Mouse (Mus musculus) 416B (cell line): ENCODE measurements at regions not wholly inside any gene's neighbourhood (a gene's known extent, or its start where the extent isn't known, plus 50 kb on each side); places are given as distances from the start of the nearest gene placed in this dataset.
A peak's percentile ranks its signal among the peaks of the same experiment; 100 is the strongest.

Experiments used
- DNase-seq: peaks from one replicate; pipeline ENCODE4 v3.0.0; 2011; ENCODE audit warnings: low read depth

DNA sequence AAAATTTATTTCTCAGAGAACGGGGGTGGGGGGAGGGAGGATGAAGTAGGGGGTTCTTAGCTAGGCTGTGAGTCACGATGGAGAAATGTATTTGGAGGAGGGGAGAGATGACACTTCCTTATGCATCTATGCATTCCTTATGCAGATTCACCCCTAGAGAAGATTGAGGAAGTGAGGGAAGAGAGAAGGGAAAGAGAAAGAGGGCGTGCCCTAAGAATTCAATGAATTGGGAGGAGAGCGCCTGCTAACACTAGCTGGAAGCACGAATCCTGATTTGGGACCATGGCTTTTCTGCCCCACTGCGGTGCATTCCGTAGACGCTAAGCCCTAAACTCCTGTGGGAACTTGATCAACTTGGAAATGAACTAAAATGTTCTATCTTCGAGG, 56.1 kb downstream of the Foxi3 start:
- DNase-seq = no peak

DNA sequence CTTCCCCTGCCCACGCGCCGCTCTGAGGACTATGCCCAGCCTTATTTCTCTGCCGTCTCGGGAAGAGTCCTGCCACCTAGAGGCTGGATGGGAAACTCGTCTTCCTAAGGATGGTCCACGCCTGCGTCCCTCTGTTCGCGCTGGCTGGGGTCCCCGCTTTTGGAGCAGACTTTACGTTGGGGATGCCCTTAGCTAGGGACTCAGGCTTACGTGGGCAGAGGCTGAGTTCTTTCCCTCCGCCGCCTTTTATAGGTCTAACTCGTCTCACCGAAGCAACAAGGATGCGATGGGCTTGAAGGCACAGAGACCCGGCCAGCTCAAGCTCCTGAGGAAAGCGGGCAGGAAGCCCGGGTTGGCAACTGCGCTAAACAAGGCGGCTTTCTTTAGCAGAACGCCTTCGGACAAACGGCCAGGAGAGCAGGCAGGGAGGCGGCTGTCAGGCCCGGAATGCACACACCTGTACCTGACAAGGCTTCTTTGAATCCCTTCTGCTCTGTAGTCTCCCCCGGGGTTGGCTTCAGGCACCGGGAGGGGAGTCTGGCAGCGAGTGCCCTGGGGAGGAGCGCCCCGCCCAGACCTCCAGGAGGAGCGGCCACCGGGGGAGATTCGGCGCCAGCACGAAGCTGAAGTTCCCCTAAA, 56.6 kb downstream of the Foxi3 start:
- DNase-seq = no peak

DNA sequence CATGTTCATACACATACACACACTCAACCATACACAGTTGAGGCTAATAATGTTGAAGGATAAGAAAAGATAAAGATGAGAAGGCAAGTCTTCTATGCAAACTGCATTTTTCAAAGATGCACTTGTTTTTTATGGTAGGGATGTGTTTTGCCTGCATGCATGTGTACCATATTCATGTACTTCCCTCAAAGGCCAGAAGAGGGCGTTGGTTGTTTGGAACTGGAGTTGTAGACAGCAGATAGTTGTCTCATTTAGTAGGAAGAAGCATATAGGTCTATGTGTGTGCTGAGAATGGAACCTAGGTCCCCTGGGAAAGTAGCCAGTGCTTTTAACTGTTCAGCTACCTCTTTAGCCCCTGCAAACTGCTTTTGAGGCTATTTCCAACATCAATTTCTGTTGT, 60.1 kb downstream of the Foxi3 start:
- no peak for DNase-seq

GRCm38 (mm10) chr6:71021353-71021752, 65.0 kb downstream of the Foxi3 start:
- DNase-seq = no peak

DNA sequence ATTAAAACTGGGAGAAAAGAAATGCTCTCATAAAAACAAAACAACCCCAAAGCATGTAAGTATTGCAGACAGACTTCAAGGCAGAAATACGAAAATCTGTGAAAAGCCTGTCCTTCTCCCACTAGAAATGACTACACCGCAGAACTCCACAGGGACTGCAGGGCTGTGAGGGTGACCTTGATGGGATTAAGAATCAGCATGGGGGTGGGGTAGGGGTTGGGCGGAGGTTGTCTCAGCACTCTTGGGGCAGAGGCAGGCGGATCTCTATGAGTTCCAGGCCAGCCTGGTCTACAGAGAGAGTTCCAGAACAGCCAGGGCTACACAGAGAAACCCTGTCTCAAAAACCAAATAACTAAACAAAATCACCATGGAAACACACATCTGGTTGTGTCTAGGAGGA, 69.1 kb downstream of the Foxi3 start:
- no peak for DNase-seq

- no peak for DNase-seq
Observed at GRCm38 (mm10) chr6:71029663-71030062, 73.3 kb downstream of the Foxi3 start.

DNA sequence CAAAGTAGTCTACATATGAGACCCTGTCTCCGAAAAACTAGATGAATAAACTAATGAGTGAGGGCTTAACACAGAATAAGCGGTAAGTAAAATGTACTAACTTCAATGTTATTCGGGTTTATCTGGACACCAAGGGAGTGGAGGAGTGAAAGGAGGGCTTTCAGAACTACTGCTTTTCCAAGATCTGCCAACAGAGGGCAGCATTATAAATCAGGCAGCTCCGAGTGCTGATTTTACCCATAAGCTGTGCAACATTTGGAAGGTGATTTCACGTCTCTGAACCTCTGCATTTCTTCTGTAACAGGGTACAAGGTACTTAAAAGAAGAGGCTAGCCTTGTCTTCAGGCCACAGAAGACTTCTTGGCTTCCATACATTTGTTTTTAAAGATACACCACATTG, 74.2 kb downstream of the Foxi3 start:
- DNase-seq = peak; percentile 23

DNA sequence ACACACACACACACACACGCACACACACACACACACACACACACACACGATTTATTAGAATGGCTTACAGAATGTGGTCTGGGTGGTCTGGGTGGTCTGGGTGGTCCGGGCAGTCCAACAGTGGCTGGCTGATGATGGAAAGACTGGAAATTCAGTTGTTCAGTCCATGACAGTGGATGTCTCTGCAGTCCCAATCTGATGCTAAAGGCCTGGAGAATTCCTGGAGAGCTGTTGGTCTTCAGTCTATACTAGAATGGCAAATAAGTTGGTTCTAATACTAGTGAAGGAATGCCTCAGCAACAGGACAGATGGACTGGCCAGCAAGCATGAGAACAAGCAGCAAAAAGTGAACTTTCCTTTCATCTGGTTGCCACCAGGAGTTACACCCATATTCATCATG, 87.9 kb downstream of the Foxi3 start:
- no peak for DNase-seq

DNA sequence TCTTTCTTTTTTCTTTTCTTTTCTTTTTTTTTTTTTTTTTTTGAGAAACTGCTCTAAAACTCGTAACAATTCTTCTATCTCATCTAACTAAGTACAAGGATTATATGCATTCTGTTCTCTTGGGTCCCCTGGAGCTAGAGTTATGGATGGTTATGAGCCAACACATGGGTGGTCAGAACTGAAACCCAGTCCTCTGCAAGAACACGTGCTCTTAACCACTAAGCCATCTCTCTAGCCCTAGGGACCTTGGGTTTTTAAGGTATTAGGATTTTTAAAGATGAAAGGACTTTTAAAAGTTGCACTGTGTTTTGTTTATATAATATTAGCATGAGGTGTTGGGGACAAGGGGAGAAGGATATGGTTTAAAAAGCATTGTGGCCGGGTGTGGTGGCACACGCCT, 88.9 kb downstream of the Foxi3 start:
- no peak for DNase-seq

GRCm38 (mm10) chr6:71048199-71049094, 92.1 kb downstream of the Foxi3 start:
- DNase-seq = no peak

GRCm38 (mm10) chr6:71050248-71050647, 93.9 kb downstream of the Foxi3 start:
- no peak for DNase-seq

- no peak for DNase-seq
Observed at GRCm38 (mm10) chr6:71050754-71051213, 93.5 kb downstream of the Thnsl2 start.

GRCm38 (mm10) chr6:71057209-71057858, 86.9 kb downstream of the Thnsl2 start:
- no peak for DNase-seq

GRCm38 (mm10) chr6:71060116-71060515, 84.1 kb downstream of the Thnsl2 start:
- DNase-seq = peak; percentile 4

DNA sequence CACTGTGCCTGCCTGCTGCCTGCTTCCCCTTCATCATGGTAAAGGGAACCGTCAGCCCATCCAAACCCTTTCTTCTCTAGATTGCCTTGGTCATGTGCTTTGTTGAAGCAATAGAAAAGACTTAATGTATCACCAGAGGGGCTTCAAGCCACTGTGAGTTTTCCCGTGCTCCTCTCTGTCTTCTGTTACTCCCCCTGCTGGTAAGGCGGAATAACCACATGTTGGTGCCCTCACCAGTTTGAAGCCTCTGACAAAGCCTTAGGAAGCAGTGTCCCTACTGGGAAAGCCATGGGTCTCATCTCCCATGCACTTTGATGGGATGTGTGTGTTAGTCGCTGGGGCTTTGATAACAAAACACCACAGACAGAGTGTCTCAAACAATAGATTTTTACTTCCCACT, 81.3 kb downstream of the Thnsl2 start:
- DNase-seq = no peak

GRCm38 (mm10) chr6:71065428-71065827, 78.8 kb downstream of the Thnsl2 start:
- no peak for DNase-seq

DNA sequence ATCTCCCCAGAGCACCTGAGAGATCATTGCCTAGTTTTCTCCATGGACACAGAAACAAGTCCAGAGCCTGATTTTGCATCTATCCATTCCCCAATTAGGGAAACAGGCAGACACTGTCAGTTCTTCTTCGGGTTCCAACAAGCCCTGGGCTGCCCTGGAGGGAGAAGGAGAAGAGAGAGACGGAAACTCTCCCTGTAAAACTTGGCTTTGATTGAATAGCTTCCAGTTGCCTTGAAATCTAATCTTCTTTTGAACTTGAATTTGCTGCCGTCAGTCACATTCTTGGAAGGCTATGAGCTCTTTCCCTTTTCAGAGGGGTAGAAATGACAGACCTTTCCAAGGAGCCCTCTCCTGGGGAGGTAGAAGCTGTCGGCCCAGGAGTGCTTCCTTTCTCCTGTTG, 75.0 kb downstream of the Thnsl2 start:
- DNase-seq = no peak

DNA sequence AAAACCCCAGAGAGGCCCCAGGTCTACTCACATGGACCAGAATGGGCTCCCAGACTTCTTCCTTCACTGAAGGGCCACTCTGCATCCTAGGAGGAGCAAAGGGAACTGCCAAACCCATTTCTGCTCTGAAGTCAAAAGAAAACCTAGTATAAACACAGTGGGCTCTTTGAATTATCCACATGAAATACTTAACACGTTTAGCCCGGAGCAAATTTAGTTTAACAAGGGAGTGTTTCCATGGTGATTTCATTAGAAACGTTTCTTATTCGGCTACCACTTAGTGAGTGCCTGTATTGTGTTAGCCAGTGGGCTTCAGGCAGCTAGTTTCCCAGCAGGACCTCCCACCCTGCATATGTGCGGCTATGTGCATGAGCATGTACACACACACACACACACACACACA, 69.4 kb downstream of the Thnsl2 start:
- DNase-seq = no peak
